Mouse (Mus musculus) stomach, postnatal 0 days (tissue): Measurements from ENCODE around the gene Cpm.

Source experiments
- CTCF ChIP-seq: IDR thresholded peaks from 2 replicates; pipeline ENCODE4 v1.5.1; 2016; ENCODE audit warnings: antibody characterized with exemption, low read depth, mild to moderate bottlenecking, moderate library complexity
- EP300 ChIP-seq: optimal IDR thresholded peaks from 2 replicates; pipeline ENCODE3; 2016; ENCODE audit warnings: antibody characterized with exemption

GRCm38 (mm10) chr10:117616191-117616680, 13.1 kb upstream of the Cpm start:
- TF ChIP-seq CTCF = no peak
- TF ChIP-seq EP300 = no peak
